Mouse (Mus musculus): ENCODE results near the gene P2rx7. TPM values are rescaled to one million over a fixed set of nuclear protein-coding genes. Genes with fewer than 3 reads are reported as not detected.

P2rx7 gene
- total RNA-seq, 2 experiments from 2014 or later: 6.2 to 7.7 TPM

DNA sequence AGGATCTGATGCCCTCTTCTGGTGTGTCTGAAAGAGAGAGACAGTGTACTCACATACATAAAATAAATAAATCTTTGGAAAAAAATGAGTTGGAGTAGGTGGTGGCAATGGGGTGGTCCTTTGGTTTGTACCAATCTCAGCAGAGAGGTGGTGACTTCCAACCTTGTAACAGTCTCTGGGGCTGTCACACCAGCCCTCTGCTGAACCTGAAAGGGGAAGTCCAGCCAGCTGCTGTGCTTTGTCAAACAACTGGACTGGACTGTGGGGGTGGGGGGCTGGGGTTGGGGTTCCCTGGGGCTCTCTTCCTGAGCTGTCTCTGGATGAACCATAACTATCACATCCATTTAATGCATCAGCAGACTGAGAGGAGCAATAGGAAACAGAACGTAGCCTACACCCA, 72.0 kb downstream of the P2rx7 start:
- Histone ChIP-seq H3K27ac (no peak overlapping the region), H3K4me3 (no peak overlapping the region)
- no peak for DNase-seq (ENCODE audit: extremely low spot score in 1 of 2, low spot score in 2 of 2)
- intact Hi-C loops (cut with DNase I): no loop called here
- TF ChIP-seq CTCF (IDR thresholded peaks at IDR 0.05): no peak

DNA sequence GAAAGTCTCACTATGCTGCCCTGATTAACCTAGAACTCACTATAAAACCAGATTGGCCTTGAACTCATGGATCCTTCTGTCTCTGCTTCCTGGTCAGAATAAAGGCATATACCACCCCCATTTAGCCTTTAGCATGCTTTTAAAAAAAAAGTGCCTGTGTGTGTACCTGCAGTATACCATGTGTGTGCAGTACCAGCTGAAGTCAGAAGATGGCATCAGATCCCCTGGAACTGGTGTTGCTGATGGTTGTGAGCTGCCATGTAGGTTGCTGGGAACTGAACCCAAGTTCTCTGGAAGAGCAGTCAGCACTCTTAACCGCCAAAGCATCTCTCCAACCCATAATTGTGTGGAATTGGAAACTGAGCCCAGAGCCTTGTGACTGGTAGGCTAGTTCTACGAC, 73.1 kb downstream of the P2rx7 start:
- Histone ChIP-seq H3K27ac (no peak overlapping the region), H3K4me3 (no peak overlapping the region)
- TF ChIP-seq CTCF (IDR thresholded peaks at IDR 0.05): peak; percentile 14
- DNase-seq (ENCODE audit: extremely low spot score in 1 of 2, low spot score in 2 of 2): no peak
- intact Hi-C loops (cut with DNase I): no loop called here

DNA sequence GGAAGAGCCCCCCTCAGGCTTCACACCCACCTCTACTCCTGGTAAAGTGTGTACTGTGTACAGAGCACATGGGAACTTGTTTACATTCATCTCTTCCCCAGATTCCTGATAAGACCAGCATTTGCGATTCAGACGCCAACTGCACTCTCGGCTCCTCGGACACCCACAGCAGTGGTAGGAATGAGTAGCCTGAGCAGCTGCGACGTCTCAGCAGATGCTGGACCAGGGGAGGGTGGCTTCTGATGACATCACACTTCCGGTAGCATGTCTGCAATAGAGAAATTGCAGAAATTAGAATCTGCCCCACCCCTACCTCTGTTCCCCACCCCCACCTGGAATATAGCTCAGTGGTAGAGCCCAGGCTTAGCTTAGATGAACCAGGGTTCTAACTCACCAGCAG, 74.7 kb downstream of the P2rx7 start:
- Histone ChIP-seq H3K27ac (no peak overlapping the region), H3K4me3 (no peak overlapping the region)
- TF ChIP-seq CTCF (IDR thresholded peaks at IDR 0.05): no peak
- intact Hi-C loops (cut with DNase I): no loop called here
- DNase-seq (ENCODE audit: extremely low spot score in 1 of 2, low spot score in 2 of 2): no peak

DNA sequence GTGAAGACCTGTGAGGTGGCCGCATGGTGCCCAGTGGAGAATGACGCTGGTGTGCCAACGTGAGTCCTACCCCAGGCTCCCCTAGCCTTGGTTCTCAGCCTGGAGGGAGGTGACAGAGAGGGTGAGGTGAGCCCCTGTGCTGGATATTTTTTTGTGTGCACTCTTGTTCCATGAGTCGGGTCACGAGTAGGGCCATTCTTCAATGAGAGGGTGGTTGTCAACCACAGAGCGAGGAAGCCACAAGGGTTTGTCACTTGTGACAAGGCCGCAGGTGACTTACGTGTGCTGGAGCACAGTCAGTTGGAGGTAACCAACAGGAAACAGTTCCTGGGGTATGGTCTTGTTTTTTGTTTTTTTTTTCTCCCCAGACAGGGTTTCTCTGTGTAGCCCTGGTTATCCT, 75.5 kb downstream of the P2rx7 start:
- DNase-seq (ENCODE audit: extremely low spot score in 1 of 2, low spot score in 2 of 2): no peak
- intact Hi-C loops (cut with DNase I): no loop called here
- Histone ChIP-seq H3K4me3 (no peak overlapping the region), H3K27ac (no peak overlapping the region)
- no peak for TF ChIP-seq CTCF (IDR thresholded peaks at IDR 0.05)

DNA sequence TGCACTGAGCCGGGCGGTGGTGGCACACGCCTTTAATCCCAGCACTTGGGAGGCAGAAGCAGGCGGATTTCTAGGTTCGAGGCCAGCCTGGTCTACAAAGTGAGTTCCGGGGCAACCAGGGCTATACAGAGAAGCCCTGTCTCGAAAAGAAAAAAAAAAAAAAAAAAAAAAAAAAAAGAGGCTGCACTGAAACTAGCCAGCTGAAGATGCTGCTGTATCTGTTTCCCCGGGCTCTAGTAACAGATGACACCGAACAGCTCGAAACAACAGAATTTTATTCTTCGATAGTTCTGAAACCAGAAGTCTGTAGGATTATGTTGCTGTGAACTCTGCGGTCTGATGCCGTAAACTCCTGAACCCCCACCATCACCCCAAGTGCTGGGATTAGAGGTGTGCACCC, 81.7 kb downstream of the P2rx7 start:
- H3K4me3 ChIP-seq: no peak overlapping the region
- intact Hi-C loops (cut with DNase I): loop anchor here (5.0 kb wide), 4 partner anchors 83 to 323 kb away; partner anchors contain the start of genes Anapc7, Atp2a2 and P2rx7
- DNase-seq (ENCODE audit: extremely low spot score in 1 of 2, low spot score in 2 of 2): no peak
- no peak for TF ChIP-seq CTCF (IDR thresholded peaks at IDR 0.05)
- no peak overlapping the region; the same call in 1 of the 2 replicates for H3K27ac ChIP-seq

DNA sequence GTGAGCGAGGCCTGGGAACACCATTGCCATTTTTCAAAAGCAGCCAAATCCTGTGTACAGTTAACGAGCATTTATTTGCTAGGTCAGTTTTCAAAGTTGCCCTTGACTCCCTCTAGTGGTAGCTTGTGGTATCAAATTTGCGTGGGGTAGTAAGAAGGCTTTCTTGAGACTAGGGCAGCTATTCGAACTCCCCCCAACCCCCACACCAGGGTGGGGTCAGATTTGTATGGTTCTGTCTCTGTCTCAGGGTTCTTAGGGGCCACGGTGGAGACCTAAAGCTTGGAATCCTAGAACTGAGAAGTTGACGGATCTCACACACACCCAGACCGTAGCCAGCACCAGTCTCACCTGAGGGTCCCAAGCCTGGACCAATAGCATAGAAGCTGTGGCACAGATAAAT, 82.4 kb downstream of the P2rx7 start:
- intact Hi-C loops (cut with DNase I): loop anchor here (5.0 kb wide), 4 partner anchors 84 to 324 kb away; partner anchors contain the start of genes Anapc7, Atp2a2 and P2rx7
- Histone ChIP-seq H3K4me3 (no peak overlapping the region), H3K27ac (no peak overlapping the region)
- peak; percentile 74 to 76 for DNase-seq (ENCODE audit: extremely low spot score in 1 of 2, low spot score in 2 of 2)
- TF ChIP-seq CTCF (IDR thresholded peaks at IDR 0.05): peak; percentile 83

DNA sequence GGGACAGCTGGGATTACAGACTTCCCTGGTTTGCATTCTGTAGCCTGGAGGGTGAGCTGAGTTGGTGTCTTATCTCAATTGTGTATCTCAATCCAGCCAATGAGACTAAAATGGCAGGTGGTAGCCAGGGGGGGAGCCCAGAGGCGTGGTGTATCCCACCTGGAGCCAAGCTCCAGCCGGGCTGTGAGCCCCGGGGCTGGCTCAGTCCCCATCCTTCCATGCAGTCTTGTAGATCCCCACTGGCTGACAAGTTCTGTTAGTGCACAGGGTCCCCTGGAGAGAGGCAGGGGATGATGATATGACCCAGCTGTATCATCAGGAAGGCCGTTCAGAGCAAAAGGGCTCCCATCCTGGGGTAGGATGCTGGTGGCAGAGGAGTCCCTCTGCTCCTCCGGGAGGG, 82.9 kb downstream of the P2rx7 start:
- no peak overlapping the region for H3K4me3 ChIP-seq
- no peak for DNase-seq (ENCODE audit: extremely low spot score in 1 of 2, low spot score in 2 of 2)
- no peak for TF ChIP-seq CTCF (IDR thresholded peaks at IDR 0.05)
- intact Hi-C loops (cut with DNase I): loop anchor here (5.0 kb wide), 4 partner anchors 84 to 324 kb away; partner anchors contain the start of genes Anapc7, Atp2a2 and P2rx7
- H3K27ac ChIP-seq: no peak overlapping the region; the same call in 1 of the 2 replicates

DNA sequence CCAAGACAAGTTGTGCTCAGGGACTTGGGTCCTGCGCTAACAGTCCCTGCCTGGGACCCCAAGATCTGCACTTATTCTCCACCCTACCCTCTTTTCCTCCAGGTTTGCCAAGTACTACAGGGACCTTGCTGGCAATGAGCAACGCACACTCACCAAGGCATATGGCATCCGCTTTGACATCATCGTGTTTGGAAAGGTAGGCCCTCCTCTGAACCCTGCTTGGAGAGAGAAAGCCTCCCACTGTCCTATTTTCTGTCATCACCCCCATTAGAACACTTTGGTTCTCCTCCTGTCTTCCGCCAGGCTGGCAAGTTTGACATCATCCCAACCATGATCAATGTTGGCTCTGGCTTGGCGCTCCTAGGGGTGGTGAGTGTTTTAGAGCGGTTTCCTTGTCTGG, 83.4 kb downstream of the P2rx7 start:
- intact Hi-C loops (cut with DNase I): loop anchor here (5.0 kb wide), 4 partner anchors 85 to 325 kb away; partner anchors contain the start of genes Anapc7, Atp2a2 and P2rx7
- no peak overlapping the region for H3K27ac ChIP-seq
- DNase-seq (ENCODE audit: extremely low spot score in 1 of 2, low spot score in 2 of 2): no peak

DNA sequence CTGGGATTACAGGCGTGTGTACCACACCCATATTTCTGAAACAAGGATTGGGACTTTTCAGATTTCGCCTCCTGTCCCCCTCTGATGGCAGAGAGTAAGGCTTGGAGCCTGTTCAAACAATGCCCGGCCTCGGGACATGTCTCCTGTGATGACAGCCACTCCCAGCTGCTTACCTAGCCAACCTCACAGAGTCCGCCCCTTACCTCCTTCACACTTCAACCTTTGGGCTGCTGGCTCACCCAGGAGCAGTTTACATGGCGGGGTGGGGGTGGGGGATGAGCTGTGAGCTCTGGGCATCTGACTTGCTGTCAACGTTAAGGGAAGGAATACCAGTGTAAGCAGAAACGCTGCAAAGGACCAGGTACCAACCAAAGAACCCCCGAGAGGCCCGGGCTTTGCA, 87.1 kb downstream of the P2rx7 start:
- intact Hi-C loops (cut with DNase I): no loop called here
- no peak for TF ChIP-seq CTCF (IDR thresholded peaks at IDR 0.05)
- Histone ChIP-seq H3K27ac (no peak overlapping the region), H3K4me3 (no peak overlapping the region)
- DNase-seq (ENCODE audit: extremely low spot score in 1 of 2, low spot score in 2 of 2): no peak

More for the DNA sequence above, 83.4 kb downstream of the P2rx7 start:
- H3K4me3 ChIP-seq: no peak overlapping the region
- TF ChIP-seq CTCF (IDR thresholded peaks at IDR 0.05): no peak

DNA sequence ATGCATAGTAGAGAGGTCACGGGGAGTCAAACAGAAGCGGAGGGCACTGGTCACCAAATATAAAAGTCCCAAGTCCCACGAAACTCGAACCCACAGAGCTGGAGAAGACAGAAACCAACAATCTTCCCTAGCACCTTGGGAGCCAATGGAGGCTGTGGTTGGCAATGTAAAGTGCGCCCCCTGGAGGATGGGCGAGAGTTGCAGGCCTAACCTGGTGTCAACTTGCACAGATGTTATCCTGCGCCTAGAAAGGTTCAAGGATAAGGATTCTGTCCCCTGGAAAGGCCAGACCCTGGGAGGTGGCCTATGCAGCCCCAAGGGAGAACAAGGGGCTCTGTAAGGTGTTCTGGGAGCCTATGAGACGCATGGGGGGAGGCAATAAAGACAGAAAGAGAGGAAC, 87.6 kb downstream of the P2rx7 start:
- TF ChIP-seq CTCF (IDR thresholded peaks at IDR 0.05): peak; percentile 85
- intact Hi-C loops (cut with DNase I): no loop called here
- DNase-seq (ENCODE audit: extremely low spot score in 1 of 2, low spot score in 2 of 2): peak; percentile 55 to 75
- Histone ChIP-seq H3K4me3 (no peak overlapping the region), H3K27ac (peak overlapping the region; percentile 16; the same call in 1 of the 2 replicates)

DNA sequence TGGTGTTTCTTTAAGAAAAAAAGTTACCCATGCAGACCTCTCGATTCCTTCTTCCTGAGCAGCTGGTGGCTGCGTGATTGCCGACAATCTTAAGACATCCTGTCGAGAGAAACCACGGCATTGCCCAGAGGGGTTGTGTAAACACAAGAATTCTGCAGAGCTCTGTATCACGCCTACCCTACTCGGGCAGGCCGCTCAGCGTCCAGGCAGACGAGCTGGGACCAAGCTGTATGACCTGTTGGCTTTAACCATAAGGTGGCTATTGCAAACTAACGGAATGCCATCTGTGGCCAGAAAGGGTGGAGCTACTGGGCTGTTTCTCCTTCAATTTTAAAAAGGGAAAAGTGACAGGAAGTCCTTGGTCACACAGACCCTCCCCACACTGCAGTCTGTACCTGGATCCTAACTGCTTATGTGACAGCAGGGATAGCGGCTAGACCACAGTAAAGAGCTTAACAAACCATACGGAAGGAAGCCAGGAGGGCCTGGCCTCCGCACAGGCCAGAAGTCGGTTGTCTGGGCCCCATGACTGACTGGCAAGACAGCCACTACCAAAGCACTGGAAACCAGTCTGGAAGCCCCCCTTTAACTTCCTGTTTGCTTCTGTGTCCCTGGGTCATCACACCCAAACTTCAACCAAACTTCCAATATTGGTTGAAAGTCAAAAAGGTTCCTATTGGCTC, 88.4 kb downstream of the P2rx7 start:
- Histone ChIP-seq H3K4me3 (no peak overlapping the region), H3K27ac (peak overlapping the region; percentile 16; the same call in 1 of the 2 replicates)
- intact Hi-C loops (cut with DNase I): no loop called here
- no peak for TF ChIP-seq CTCF (IDR thresholded peaks at IDR 0.05)
- DNase-seq (ENCODE audit: extremely low spot score in 1 of 2, low spot score in 2 of 2): no peak

DNA sequence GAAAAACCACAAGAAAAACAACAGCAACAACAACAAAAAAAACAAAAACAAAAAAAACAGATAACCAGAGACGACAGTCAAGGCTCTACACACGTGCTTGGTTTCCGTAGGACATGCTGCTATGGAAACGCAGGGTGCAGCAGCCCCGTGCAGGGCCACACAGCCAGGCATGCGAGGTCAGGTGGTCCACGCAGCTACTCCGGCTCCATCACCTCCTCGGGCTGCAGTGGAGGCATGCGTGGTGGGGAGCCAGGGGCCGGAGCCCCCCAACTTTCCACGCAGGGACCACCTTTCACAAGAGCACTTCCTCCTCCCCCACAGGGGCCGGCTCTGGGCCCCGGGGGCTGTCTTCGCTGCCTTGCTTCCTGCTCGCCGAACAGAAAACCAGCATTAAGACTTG, 90.2 kb downstream of the P2rx7 start:
- Histone ChIP-seq H3K27ac (no peak overlapping the region), H3K4me3 (no peak overlapping the region)
- no peak for DNase-seq (ENCODE audit: extremely low spot score in 1 of 2, low spot score in 2 of 2)
- TF ChIP-seq CTCF (IDR thresholded peaks at IDR 0.05): no peak
- intact Hi-C loops (cut with DNase I): no loop called here

DNA sequence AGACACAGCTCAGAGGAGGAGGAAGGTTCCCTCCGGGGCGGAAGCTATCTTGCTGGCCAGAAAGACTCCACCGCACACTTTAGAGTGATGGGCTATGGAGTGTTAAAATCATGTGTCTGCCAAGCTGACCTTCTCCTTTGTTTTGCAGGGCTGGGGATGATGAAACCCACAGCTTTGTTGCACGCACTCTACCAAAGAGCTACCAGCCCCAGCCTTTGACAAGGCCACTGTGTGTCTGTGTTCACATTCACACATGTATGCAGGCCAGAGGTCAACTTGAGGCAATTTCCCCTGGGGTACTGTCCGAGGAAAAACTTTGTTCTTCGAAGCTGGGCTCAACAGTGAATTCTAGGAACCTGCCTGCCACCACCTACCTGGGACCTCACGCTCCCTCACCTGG, 92.1 kb downstream of the P2rx7 start:
- no peak overlapping the region for H3K4me3 ChIP-seq
- no peak for TF ChIP-seq CTCF (IDR thresholded peaks at IDR 0.05)
- no peak for DNase-seq (ENCODE audit: extremely low spot score in 1 of 2, low spot score in 2 of 2)
- intact Hi-C loops (cut with DNase I): no loop called here
- no peak overlapping the region for H3K27ac ChIP-seq

Data from left cerebral cortex, adult 2 months (tissue).